Mouse (Mus musculus): ENCODE measurements at regions not wholly inside any gene's neighbourhood (a gene's known extent, or its start where the extent isn't known, plus 50 kb on each side); places are given as distances from the start of the nearest gene placed in this dataset.

DNA sequence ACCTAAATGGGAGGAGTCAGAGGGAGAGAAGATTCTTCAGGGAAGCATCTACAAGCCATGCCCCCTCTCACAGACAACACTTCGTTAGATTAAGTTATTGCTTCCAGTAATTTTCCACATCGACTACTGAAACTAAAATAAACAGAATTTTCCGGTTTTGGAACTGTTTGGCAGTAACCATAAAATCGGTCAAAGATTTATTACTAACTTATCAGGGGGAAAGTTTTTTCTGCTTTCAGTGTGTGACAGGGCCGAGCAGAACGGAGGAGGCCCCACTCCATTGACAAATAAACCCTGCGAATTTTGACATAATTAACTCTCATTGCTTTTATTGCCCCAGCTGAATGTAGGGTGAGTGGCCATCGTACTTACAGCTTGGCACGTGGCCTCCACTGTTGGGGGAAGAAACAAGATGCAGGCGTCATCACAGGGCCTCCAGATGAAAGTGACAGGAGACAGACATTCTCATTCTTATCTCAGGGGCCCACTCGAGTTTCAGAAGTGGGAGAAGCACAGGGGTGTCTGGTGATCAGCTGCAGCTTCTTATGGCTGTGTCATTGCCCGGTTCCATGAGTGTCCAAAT is 229.6 kb upstream of the Foxq1 start:
- in situ Hi-C loops (cut with MboI; ENCODE audit: unreplicated experiment in 2 of 2), result no loop called here

DNA sequence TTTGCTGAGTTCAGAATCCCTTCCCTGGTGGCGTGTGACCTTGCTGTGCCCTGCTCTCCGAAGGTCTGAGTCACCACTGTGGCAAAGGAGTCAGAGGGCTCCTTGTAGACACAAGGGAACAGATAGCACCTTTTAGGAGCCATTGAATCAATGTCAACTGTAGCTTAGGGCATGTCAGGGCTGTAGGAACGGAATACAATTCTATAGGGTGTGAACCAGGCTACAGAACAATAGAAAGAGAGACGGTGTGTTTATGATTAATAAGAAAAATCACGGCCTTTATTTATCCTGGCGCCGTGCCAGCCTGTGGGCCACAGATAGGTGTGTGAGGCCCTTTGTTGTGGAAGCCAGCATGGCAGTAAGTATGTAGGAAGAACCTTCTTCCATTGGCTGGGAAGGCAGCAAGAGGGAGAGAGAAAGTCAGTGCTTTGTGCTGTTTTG is 228.4 kb upstream of the Foxq1 start:
- in situ Hi-C loops (cut with MboI; ENCODE audit: unreplicated experiment in 2 of 2), result no loop called here

DNA sequence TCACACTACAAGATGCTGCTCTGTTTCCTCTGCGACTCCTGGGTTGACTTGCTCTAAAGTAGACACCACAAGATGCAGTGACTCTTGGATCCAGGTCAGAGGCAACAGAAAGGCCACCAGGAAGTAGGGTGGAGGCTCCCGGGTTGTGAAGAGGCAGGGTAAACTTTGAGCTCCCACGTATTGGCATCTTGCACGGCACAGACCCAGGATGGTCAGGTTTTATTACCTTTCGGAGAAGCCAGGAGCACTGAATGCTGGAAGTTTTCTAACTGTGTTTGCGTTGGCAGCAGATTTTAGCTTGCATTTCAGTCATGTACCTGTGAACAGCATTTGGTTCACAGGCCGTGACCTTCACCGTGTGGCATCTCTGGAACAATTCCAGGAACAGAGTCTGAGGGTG is 227.2 kb upstream of the Foxq1 start:
- in situ Hi-C loops (cut with MboI; ENCODE audit: unreplicated experiment in 2 of 2), result no loop called here

DNA sequence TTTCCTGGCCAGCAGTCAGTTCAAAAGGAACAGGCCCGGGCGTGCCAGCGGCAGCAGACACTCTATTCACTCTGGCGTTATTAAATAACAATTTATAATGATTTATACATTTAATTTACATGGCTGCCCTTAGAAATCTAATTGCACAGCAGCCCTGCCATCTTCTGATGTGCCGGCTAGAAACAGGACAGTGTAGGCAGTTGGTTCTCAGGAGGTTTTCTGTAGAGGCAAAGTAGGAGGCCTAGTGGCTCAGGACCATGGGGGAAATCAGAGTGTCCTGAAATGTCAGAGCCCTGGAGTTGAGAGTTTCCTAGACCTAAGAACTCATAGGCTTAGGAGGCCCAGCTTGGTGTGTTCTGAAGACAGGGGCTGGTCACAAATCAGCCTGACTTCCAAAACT is 225.2 kb upstream of the Foxq1 start:
- in situ Hi-C loops (cut with MboI; ENCODE audit: unreplicated experiment in 2 of 2), result no loop called here

DNA sequence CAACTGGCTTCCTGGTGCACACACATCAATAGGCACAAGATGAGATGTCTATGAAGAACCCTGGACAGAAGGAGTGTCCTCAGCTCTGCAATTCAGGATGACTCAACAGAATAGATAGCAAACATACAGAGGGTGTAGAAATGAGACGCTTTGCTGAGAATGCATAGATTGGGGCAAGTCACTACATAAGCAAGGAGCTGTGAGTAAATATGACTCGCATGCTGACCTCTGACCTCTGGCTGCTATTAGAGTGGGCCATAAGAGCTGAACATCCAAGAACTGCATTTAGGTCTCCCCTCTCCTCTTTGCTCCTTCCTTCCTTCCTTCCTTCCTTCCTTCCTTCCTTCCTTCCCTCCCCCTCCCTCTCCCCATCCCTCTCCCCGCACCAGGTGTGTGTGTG is 221.0 kb upstream of the Foxq1 start:
- in situ Hi-C loops (cut with MboI; ENCODE audit: unreplicated experiment in 2 of 2), result no loop called here

DNA sequence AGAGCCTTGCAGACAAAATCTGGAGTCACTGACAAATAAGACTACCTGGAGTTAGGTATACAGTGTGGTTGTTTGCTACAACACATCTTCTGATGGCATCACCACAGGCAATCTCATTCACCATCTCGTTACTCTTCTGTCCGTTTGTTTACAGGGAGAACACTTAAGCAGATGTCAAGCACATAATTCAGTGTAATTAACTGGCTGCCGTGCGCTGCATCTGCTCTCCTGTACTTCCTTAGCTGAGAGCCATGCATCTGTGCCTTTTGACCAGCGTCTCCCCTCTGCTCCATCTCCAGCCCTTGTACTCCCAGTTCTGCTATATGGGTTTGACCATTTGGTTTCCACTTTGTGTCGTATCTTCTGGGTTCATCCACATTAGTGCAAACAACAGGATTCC is 218.3 kb upstream of the Foxq1 start:
- in situ Hi-C loops (cut with MboI; ENCODE audit: unreplicated experiment in 2 of 2), result no loop called here

DNA sequence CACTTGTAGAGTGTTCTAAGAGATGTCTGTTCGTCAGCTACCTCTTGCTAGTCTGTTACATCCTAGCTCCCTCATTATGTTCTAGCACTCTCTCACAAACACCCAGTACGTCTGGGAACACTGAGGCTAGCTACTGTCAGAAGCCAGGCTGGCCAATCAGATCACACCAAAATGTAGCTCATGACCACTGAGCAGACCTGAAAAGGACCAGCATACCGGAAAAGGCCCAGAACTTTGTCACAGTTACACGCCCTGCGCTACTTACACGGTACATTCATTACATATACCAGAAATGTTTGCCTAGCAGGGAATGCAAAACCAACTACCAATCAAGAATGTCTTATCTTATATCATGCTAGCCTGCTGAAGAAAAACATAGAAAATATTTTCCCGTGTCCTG is 216.5 kb upstream of the Foxq1 start:
- in situ Hi-C loops (cut with MboI; ENCODE audit: unreplicated experiment in 2 of 2), result no loop called here

DNA sequence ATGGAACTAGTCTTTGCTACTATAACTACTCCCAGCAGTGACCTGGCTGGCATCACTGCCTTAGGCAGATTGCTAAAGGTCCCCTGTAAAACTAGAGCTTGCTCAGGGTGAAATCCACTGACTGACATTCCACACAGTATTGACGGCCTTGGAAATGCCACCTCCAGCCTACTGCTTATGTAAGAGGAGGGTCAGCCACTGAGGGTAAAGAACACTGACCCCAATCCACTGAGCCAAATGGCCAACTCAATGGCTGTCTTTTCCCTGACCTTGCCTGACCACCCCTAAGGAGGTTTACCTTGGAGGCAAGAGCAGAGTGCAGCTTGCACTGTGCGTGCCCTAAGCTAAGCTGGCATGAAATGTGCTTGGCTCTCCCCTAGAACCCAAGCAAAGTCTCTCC is 216.0 kb upstream of the Foxq1 start:
- in situ Hi-C loops (cut with MboI; ENCODE audit: unreplicated experiment in 2 of 2), result no loop called here

DNA sequence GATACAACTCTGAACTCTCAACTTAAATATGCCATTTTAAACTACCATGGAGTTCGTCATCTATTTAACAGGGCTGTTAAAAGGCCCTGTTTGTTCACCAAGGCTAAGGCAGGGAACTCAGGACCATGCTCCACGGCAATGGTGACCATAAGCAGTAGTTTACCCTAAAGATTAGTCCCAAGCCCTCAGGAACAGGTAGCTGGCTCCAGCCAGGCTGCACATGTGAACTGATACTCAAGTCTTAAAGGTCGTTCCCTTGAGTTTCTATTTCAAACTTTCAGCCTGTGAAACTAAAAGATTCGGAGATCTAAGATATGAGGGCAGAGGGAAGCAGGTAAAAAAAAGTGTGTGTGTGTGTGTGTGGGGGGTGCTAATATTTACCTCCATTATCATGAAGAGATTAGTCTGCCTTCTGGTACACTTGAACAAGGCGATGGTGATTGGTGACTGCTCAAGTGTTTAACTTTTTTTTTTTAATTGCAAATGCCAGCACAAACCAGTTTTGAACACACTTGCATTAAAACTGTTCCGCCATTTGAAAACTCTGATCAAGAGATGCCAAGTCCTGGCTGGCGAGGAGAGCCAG is 215.5 kb upstream of the Foxq1 start:
- in situ Hi-C loops (cut with MboI; ENCODE audit: unreplicated experiment in 2 of 2), result no loop called here

DNA sequence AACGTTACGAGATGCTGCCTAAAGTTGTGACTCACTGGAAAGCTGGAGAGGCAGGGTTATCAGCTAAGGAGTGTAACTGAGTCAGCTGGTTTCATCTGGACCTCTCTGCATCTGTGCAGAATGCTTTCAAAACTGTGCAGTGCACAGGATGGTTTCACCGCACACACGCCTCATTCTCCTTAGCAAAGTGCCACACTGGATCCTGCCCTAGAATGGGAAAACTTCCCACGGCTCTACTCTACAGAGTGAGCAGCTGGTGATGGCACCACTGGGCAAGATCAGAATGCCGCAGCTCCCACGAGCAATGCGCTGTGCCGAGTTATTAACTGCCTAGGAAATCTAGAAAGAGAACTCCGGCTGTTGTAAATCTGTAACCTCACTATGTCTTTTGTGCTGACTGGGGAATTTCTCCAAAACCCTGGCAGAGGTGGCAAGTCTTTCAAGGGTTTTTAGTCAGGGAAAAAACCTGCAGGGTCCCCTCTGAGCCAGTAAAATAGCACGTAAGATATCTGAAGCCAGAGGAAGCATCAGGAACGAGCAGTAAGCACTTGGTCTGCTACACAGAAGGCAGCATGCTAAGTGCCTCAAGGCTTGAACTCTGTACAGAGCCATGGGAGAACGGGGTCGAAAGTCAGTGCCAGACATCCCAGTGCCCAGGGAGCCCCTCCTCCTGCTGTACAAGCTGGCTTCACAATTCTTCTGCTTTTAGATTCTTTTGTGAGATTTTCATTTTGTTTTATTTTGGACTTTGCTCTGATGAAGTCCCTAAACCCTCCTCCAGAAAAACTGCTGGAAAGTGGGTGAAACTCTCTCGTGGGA is 214.4 kb upstream of the Foxq1 start:
- in situ Hi-C loops (cut with MboI; ENCODE audit: unreplicated experiment in 2 of 2), result no loop called here

DNA sequence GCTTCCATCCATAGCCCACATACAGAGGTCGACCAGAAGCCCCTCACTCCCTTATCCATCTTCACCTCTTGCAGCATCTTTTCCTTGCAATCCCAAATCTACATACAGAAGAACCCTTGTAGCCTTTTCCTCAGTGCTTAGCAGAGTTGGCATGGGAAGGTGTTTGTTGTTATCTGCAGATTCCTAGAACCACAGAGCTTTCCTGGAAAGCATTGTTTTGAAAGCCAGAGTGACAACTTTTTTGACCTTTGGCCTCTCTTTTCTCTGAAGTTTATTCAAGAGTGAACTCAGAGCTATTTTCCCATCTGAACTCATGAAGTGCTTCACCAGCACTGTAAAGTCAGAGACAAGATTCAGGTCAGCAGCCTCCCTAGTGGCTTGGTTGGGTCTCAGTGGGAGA is 209.7 kb upstream of the Foxq1 start:
- in situ Hi-C loops (cut with MboI; ENCODE audit: unreplicated experiment in 2 of 2), result no loop called here

DNA sequence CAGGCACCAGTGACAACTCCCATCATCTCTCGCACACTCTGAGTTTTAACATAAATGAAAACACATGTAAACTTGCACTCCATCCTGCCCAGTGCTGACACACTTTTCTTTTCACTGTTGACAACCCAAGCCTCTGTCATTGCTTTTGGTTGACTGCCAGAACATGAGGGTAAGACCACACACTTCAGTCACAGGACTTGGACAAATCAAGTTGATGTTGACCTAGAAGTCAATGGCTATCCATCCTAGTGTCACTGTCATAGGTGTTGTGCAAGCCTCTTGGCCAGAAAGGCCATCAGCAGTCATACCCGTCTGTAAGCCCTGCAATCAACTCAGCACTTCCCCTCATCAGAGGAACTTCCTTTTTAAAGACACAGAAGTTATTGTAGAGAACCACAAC is 208.9 kb upstream of the Foxq1 start:
- in situ Hi-C loops (cut with MboI; ENCODE audit: unreplicated experiment in 2 of 2), result no loop called here

DNA sequence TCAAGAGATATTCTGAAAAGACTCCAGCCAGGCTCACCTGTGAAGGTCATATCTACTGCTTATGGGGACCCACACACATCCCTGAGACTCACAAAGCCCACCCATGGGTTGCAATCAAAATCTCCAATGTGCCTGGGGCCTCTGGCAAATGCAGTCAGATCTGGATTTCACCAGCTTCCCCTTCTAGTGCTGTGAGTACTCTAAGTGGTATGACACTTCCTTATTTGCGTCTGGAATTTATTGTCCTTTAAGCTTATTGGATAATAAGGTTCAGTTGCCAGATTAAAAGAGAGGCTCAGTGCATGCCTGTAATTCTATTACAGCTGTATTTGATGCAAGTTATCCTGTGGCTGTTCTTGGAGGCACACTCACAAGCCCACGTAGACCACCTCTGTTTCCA is 206.3 kb upstream of the Foxq1 start:
- in situ Hi-C loops (cut with MboI; ENCODE audit: unreplicated experiment in 2 of 2), result no loop called here

DNA sequence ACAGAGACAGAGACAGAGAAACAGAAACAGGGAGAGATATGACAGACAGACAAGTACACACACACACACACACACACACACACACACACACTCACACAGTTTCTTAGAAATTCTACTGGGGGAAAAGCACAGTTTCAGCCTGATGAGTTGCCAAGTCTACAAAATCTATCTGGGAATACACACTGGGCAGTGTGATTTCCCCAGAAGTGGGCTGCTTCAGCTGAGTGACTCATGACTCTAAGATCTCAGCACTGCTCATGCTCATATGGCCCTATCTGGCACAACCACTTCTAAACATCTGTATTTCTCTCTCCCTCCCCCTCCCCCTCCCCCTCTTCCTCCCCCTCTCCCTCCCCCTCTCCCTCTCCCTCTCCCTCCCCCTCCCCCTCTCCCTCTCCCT is 204.5 kb upstream of the Foxq1 start:
- in situ Hi-C loops (cut with MboI; ENCODE audit: unreplicated experiment in 2 of 2), result no loop called here

DNA sequence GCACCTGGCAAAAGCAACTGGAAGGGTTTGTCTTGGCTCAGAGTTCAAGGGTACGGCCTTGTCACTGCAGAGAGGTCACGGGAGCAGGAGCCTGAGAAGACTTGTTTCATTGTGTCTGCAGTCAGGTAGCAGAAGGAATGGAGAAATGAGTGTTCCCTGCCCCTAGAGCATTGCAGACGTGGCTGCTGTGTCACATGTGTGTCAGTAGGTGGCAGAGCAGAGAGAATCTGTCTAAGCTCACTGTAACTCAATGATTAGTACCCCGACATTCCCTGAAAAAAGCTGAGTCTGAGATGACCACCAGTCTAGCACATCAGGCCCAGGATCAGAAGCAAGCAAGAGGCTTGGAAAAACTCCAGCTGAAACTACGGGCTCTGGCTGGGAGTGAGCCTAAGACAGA is 203.1 kb upstream of the Foxq1 start:
- in situ Hi-C loops (cut with MboI; ENCODE audit: unreplicated experiment in 2 of 2), result no loop called here

DNA sequence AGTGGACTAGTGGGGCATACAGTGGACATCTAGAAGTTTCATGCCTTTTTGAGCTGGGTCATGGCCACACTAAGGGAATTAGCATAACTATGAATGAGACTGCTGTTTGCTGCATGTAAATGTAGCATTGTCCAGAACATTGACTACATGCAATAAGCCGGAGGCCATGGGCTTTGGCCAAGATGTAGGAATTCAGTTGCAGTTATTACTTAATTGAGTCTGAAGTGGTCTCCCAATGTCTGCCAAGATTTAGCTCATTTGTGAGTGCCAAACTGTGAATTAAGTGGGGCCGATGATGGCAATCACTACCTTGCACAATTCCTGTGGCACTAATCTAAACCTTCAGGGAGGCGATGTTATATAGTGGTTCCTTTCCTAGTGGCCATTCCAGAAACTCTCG is 196.6 kb upstream of the Foxq1 start:
- in situ Hi-C loops (cut with MboI; ENCODE audit: unreplicated experiment in 2 of 2), result no loop called here

DNA sequence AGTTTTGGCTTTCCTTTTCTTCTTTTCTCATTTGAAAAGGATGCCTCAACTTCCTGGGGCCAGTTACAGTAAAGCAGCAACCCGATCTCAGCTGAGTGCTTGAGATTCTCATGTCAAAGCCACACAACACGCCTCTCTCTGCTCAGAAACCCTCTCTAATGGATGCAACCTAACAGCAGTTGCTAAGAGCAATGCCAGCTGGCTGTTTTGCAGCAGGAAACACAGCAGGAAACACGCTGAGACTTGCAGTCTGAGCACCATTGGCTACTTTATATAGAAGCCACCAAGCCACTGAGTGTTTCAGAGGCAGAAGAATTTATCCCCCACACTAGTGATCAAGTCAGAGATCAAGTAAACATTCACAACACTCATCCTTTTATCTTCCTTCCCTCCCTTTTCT is 193.5 kb upstream of the Foxq1 start:
- in situ Hi-C loops (cut with MboI; ENCODE audit: unreplicated experiment in 2 of 2), result no loop called here

DNA sequence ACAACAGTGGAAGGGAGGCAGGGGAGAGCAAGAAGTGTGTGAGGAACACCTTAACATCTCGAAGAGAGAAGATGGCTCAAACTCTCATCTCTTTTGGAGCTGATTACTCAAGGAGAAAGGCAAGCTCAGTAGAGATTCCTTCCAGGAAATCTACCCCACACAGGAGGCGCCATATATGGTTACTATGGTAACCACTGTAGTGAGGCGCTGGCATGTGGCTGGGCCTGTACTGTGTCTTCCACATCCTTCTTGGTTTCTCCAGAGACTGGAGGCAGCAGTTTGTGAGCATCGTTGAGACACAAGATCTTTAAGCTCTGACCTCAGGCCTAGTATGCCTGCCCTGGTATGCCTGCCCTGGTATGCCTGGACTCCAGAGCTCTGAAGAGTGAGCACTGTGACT is 191.6 kb upstream of the Foxq1 start:
- in situ Hi-C loops (cut with MboI; ENCODE audit: unreplicated experiment in 2 of 2), result no loop called here

DNA sequence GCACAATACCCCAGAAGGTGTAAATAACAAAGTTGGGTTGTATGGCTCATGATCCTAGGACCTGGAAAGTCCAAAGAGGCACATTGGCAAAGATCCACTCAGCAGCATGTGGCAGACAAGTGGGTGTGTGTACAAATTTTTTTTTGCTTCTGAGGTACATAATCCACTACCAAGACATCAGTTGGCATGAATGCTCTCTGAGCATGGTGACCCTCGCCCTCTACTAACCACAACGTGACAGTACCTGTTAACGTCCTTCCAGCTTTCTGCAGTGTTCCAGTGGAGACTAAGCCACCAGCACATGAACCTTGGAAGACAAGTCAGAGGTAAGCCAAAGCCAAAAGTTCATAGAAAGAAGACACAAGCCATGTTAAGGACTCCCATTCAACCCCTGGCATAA is 188.7 kb upstream of the Foxq1 start:
- in situ Hi-C loops (cut with MboI; ENCODE audit: unreplicated experiment in 2 of 2), result no loop called here

DNA sequence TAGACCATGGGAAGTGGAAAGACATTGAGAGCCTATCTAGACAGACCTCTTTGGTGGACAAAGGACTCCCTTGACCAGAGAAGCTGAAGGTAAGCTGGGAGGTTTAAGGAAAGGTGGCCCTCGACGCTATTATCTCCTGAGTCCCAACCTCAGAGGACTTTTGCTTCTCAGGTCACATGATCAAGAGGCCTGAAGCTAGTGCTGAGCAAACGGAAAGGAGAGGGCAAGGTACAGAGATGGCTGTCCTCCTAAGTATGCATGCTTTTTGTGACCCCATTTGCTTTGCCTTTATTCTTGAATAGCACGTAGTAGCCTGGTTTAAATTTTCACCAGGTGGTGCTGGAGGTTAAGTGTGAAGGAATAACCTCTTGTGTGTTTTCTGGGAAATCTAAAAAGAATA is 186.8 kb upstream of the Foxq1 start:
- in situ Hi-C loops (cut with MboI; ENCODE audit: unreplicated experiment in 2 of 2), result no loop called here

DNA sequence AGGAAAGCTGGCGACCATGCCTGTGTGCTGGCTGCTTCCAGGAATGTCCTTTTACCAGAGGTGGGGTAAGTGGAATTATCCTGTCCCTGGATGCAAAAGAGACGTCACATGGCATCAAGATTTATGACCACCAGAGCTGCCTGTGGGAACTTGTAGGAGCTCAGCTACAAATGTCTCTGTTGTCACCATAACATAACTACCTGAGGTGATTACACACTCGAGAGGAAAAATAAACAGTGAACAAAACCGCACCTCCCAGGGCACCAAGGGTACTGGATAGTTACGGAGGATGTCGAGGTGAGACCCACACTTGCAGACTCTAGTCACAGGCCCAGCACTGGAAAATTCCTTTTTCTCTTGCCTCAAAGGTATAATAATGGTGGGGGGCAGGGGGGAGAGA is 185.1 kb upstream of the Foxq1 start:
- in situ Hi-C loops (cut with MboI; ENCODE audit: unreplicated experiment in 2 of 2), result no loop called here

DNA sequence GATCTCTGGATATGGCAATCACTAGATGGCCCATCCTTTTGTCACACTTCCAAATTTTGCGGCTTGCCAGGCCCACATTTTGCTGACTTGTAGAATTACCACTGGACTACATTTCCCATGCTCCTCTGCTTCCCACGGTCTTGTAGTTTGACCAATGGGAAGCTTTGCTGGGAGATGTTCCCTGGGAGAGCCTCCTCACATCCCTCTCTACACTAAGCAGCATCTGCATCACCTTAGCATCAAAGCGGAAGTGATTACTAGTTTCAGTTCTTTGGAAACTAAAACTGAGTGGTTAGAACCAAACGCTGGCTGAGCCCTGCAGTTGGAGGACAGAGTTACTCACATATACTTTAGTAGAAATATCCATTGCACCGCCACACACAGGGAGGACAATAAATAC is 181.9 kb upstream of the Foxq1 start:
- in situ Hi-C loops (cut with MboI; ENCODE audit: unreplicated experiment in 2 of 2), result no loop called here

Measured in v-Abl transformed pro-B cells (cell line).